Mouse (Mus musculus): Measurements from ENCODE around the gene Hspa12b. TPM values are rescaled to one million over a fixed set of nuclear protein-coding genes. Genes with fewer than 3 reads are reported as not detected.
A peak's percentile ranks its signal among the peaks of the same experiment; 100 is the strongest.

Gene Hspa12b
- polyA plus RNA-seq, 1 experiment = 3.5 TPM

DNA sequence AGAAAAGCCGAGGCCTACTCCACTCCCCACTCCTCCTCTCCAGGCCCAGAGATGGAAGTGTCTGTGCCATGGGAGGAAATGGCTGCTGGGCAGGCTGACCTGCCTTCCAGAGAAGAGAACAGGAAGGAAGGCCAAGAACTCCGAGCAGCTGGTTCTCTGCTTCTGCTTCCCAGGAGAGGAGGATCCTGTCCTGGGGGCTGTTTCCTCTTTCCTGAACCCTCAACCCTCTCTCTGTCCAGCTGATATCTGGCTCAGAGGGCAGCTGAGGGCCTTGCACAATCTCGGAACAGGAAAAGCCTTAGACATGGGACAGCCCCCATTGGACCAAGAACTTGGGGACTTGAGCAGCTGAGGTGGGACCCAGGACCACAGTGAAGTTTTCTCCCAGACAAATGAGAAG, 36.2 kb upstream of the Hspa12b start:
- no peak for DNase-seq
- Histone ChIP-seq H3K4me1 (replicated peaks; ENCODE audit: control insufficient read depth, insufficient read depth, low read length) (no peaks in the 10 kb centered on the region), H3K27me3 (ENCODE audit: control insufficient read depth, insufficient read depth, low read length) (no peaks in the 10 kb centered on the region), H3K36me3 (ENCODE audit: control insufficient read depth, insufficient read depth, low read length) (no peaks in the 10 kb centered on the region), H3K27ac (ENCODE audit: control insufficient read depth, insufficient read depth, low read length) (no peak overlapping the region), H3K4me3 (ENCODE audit: control insufficient read depth, insufficient read depth, low read length) (no peak overlapping the region)
- no peak for TF ChIP-seq POLR2A (IDR thresholded peaks at IDR 0.05; ENCODE audit: control insufficient read depth, extremely low read depth, insufficient read depth, low read length, poor library complexity)
- no peak for TF ChIP-seq CTCF (IDR thresholded peaks at IDR 0.05; ENCODE audit: borderline replicate concordance, control insufficient read depth, extremely low read depth, insufficient read depth, low read length, poor library complexity)
- WGBS = 82% methylated on average over 3 of the region's 3 CpGs

DNA sequence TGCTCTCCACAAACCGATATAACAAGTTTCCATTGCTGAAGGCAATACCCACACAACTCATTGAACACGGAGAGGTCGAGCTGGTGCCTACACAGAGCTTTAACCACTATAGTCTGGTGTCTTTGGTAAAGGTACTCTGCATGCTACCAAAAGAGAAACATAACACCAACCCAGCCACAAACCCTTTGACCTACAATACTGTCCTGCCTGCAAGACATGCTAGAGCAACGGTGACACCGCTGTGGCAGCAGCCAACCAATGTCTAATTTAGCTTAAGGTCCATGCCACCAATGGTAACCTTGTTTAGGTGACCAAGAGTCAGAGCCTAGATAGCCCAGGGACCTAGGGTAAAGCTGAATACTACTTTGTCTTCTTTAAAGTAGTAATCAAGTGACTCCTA, 33.5 kb upstream of the Hspa12b start:
- Histone ChIP-seq H3K27me3 (ENCODE audit: control insufficient read depth, insufficient read depth, low read length) (no peaks in the 10 kb centered on the region), H3K36me3 (ENCODE audit: control insufficient read depth, insufficient read depth, low read length) (no peaks in the 10 kb centered on the region), H3K27ac (ENCODE audit: control insufficient read depth, insufficient read depth, low read length) (no peak overlapping the region), H3K4me3 (ENCODE audit: control insufficient read depth, insufficient read depth, low read length) (no peak overlapping the region), H3K4me1 (replicated peaks; ENCODE audit: control insufficient read depth, insufficient read depth, low read length) (no peaks in the 10 kb centered on the region; the same call in 1 of the 2 replicates)
- no peak for DNase-seq
- no peak for TF ChIP-seq POLR2A (IDR thresholded peaks at IDR 0.05; ENCODE audit: control insufficient read depth, extremely low read depth, insufficient read depth, low read length, poor library complexity)
- TF ChIP-seq CTCF (IDR thresholded peaks at IDR 0.05; ENCODE audit: borderline replicate concordance, control insufficient read depth, extremely low read depth, insufficient read depth, low read length, poor library complexity) = no peak
- 93% methylated on average over 5 of the region's 5 CpGs for WGBS

- H3K4me1 ChIP-seq (replicated peaks; ENCODE audit: control insufficient read depth, insufficient read depth, low read length) = no peaks in the 10 kb centered on the region; the same call in 1 of the 2 replicates
- 0% methylated on average over 1 of the region's 1 CpGs for WGBS
- H3K4me3 ChIP-seq (ENCODE audit: control insufficient read depth, insufficient read depth, low read length) = no peak overlapping the region
- H3K27me3 ChIP-seq (ENCODE audit: control insufficient read depth, insufficient read depth, low read length) = no peaks in the 10 kb centered on the region
- H3K27ac ChIP-seq (ENCODE audit: control insufficient read depth, insufficient read depth, low read length) = no peak overlapping the region
- DNase-seq = peak; percentile 74
- TF ChIP-seq POLR2A (IDR thresholded peaks at IDR 0.05; ENCODE audit: control insufficient read depth, extremely low read depth, insufficient read depth, low read length, poor library complexity) = no peak
- TF ChIP-seq CTCF (IDR thresholded peaks at IDR 0.05; ENCODE audit: borderline replicate concordance, control insufficient read depth, extremely low read depth, insufficient read depth, low read length, poor library complexity) = peak; percentile 95
- no peaks in the 10 kb centered on the region for H3K36me3 ChIP-seq (ENCODE audit: control insufficient read depth, insufficient read depth, low read length)
Measured at GRCm38 (mm10) chr2:131094823-131095222, 32.3 kb upstream of the Hspa12b start.

DNA sequence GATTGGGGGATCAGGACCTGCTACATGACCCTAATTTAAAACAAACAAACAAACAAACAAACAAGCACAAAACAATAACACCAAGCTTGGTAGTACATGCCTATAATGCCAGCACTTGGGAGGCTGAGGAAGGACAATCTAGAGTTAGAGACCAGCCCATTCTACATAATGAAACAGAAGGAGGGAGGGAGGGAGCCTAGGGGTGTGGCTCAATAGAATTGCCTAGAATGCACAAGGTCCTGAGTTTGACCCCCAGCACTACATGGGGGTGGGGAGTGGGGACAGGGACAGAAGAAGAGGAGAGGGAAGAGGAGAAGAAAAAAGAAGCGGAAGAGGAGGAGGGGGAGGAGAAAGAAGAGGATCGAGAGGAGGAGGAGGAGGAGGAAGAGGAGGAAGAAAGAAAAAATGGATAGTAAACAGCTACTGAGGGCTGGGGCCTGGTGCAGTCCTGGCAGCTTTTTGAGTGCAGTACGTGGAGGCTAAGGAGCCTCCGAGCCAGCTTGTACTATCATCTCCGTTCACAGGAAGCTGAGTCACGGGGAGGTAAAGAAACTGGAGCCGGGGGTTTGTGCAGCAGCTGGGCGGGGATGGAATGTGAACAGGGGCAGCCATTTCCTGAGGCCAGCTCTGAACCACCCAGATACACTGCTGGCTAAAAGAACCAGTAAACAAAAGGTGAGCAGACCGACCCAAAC, 30.8 kb upstream of the Hspa12b start:
- WGBS = 8% methylated on average over 9 of the region's 9 CpGs
- Histone ChIP-seq H3K27ac (ENCODE audit: control insufficient read depth, insufficient read depth, low read length) (no peak overlapping the region), H3K4me1 (replicated peaks; ENCODE audit: control insufficient read depth, insufficient read depth, low read length) (no peaks in the 10 kb centered on the region; the same call in 1 of the 2 replicates), H3K4me3 (ENCODE audit: control insufficient read depth, insufficient read depth, low read length) (no peak overlapping the region), H3K27me3 (ENCODE audit: control insufficient read depth, insufficient read depth, low read length) (no peaks in the 10 kb centered on the region), H3K36me3 (ENCODE audit: control insufficient read depth, insufficient read depth, low read length) (no peaks in the 10 kb centered on the region)
- TF ChIP-seq CTCF (IDR thresholded peaks at IDR 0.05; ENCODE audit: borderline replicate concordance, control insufficient read depth, extremely low read depth, insufficient read depth, low read length, poor library complexity) (no peak), POLR2A (IDR thresholded peaks at IDR 0.05; ENCODE audit: control insufficient read depth, extremely low read depth, insufficient read depth, low read length, poor library complexity) (no peak)
- peak; percentile 30 for DNase-seq

DNA sequence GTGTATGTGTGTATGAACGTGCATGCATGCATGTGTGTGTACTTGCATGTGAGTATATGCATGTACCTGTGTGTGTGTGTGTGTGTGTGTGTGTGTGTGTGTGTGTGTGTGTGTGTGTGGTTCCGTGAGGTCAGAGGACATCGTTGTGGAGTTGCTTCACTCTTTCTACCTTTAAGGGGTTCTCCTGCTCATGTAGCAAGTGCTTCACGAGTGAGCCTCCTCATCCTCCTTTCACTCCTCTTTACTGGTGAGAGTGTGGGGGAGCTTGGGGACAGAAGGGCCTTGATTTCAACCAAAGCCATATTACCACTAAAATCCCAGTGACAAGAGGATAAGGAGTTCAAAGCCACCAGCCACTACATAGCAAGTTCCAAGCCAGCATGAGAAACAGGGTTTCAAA, 30.0 kb upstream of the Hspa12b start:
- no peaks in the 10 kb centered on the region for H3K27me3 ChIP-seq (ENCODE audit: control insufficient read depth, insufficient read depth, low read length)
- WGBS = 76% methylated on average over 4 of the region's 4 CpGs
- no peak overlapping the region for H3K27ac ChIP-seq (ENCODE audit: control insufficient read depth, insufficient read depth, low read length)
- H3K36me3 ChIP-seq (ENCODE audit: control insufficient read depth, insufficient read depth, low read length) = no peaks in the 10 kb centered on the region
- no peak overlapping the region for H3K4me3 ChIP-seq (ENCODE audit: control insufficient read depth, insufficient read depth, low read length)
- no peaks in the 10 kb centered on the region; the same call in 1 of the 2 replicates for H3K4me1 ChIP-seq (replicated peaks; ENCODE audit: control insufficient read depth, insufficient read depth, low read length)
- no peak for DNase-seq
- no peak for TF ChIP-seq POLR2A (IDR thresholded peaks at IDR 0.05; ENCODE audit: control insufficient read depth, extremely low read depth, insufficient read depth, low read length, poor library complexity)
- no peak for TF ChIP-seq CTCF (IDR thresholded peaks at IDR 0.05; ENCODE audit: borderline replicate concordance, control insufficient read depth, extremely low read depth, insufficient read depth, low read length, poor library complexity)

DNA sequence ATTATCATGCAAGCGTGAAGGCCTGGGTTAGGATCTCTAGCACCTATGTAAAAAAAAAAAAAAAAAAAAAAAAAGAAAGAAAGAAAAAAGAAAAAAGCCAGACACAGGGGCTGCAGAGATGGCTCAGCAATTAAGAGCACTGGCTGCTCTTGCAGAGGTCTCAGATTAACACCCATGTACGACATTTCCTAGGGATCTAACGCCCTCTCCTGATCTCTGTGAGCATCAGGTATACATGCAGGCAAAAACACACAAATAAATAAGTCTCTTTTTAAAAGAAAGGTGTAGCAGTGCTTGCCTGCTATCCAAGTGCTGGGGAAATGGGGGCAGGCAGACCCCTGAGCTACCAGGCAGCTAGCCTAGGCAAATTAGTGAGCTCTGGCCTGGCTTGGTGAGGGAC, 25.6 kb upstream of the Hspa12b start:
- Histone ChIP-seq H3K27me3 (ENCODE audit: control insufficient read depth, insufficient read depth, low read length) (no peaks in the 10 kb centered on the region), H3K4me1 (replicated peaks; ENCODE audit: control insufficient read depth, insufficient read depth, low read length) (no peaks in the 10 kb centered on the region), H3K36me3 (ENCODE audit: control insufficient read depth, insufficient read depth, low read length) (no peaks in the 10 kb centered on the region), H3K27ac (ENCODE audit: control insufficient read depth, insufficient read depth, low read length) (no peak overlapping the region), H3K4me3 (ENCODE audit: control insufficient read depth, insufficient read depth, low read length) (no peak overlapping the region)
- TF ChIP-seq CTCF (IDR thresholded peaks at IDR 0.05; ENCODE audit: borderline replicate concordance, control insufficient read depth, extremely low read depth, insufficient read depth, low read length, poor library complexity) (no peak), POLR2A (IDR thresholded peaks at IDR 0.05; ENCODE audit: control insufficient read depth, extremely low read depth, insufficient read depth, low read length, poor library complexity) (no peak)
- DNase-seq = no peak
- WGBS = 64% methylated on average over 3 of the region's 3 CpGs

Measured in thymus, adult 2 months (tissue).